Mouse (Mus musculus) embryonic stem cell, embryonic (primary cell): ENCODE data around the gene Chpf.

Experiments
- CTCF ChIA-PET, 4 experiments: fragments of 300-600 bp in 2 of 4; fragments of 350-600 bp in 2 of 4; sonication (Branson Sonifier 250); formaldehyde crosslinking; loops; one replicate each; lab custom pipeline; 2022; ENCODE audit warnings: inconsistent platforms in 2 of 4; lab: Charles Lee
- POLR2A ChIA-PET, 4 experiments: fragments of 300-600 bp in 2 of 4; fragments of 350-600 bp in 2 of 4; sonication (Branson Sonifier 250); formaldehyde crosslinking; loops; one replicate each; lab custom pipeline; 2022; ENCODE audit warnings: antibody characterized with exemption in 4 of 4, inconsistent platforms in 1 of 4; lab: Charles Lee

Chpf gene

DNA sequence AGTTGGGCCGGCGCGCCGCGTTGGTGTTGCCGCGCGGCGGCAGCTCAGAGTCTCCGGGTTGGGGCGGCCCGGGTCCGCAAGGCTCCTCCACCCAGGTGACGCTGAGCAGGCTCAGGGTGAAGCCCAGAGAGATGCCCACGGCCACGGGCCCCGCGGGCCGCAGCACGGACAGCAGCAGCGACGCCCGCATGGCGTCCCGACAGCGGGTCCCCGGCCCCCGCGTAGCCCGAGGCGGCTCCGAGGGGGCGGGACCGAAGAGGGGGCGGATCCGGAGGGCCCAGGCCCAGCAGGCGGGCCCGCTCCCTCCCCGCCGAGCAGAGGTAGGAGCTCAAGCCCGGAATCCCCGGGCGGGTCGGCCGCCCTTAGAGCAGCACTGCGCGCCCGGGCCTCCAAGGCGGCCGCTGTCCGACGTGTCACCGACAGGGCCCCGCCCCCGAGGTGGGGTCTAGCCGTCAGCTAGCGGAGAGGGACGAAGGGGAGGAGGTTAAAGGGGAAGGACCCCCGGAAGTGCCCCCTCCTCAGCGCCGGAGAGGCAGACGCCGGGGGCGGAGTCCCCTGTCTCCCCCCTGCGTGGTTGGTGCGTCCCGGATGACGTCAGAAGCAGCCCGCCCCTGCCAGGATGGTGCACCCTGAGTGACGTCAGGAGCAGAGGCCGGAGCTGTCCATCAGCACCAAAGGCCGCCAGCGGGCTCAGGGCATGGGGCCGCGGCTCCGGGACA is at the start of gene Chpf, which contains the start of gene Tmem198:
Gene Chpf, minus strand, starts transcription at position 392 of the 719 bp plus-strand sequence.
Gene Tmem198, plus strand, starts transcription at position 617 of the 719 bp plus-strand sequence.
- POLR2A ChIA-PET: interaction anchor here in 3 of 4 experiments (0.5 to 5.5 kb wide), 55 partner anchors 9 to 1366 kb away, joined by 3 to 35 read pairs (median 4); partner anchors contain the start of genes Gmppa (in 3 of the 3), Inha (in 3 of the 3), Obsl1 (in 3 of the 3) and Dnpep (in 1 of the 3)
- CTCF ChIA-PET: interaction anchor here (0.5 to 4.7 kb wide), 39 partner anchors 8 to 353 kb away, joined by 3 to 81 read pairs (median 4); partner anchors contain the start of genes Asic4 (in 1 of the 4), Dnpep (in 1 of the 4) and Gmppa (in 1 of the 4)

DNA sequence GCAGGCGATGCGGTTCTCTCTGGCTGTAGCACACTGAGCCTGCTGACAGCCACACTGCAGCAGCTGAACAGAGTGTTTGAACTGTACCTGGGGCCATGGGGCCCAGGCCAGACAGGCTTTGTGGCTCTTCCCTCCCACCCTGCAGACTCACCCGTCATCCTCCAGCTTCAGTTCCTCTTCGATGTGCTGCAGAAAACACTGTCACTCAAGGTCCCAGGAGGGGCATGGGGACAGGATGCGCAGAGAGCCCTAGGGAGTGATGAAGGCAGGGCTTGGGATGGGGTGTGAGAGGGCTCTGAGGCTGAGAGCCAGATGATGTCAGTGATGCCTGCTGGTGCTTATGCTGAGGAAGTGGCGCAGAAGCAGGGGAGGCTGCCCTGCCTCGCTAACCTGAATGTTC is 45.6 kb upstream of the Chpf start:
- CTCF ChIA-PET: interaction anchor here in 1 of 4 experiments (1.8 kb wide), 1 partner anchor 111 kb away, joined by 4 read pairs; no protein-coding TSS in a partner anchor

DNA sequence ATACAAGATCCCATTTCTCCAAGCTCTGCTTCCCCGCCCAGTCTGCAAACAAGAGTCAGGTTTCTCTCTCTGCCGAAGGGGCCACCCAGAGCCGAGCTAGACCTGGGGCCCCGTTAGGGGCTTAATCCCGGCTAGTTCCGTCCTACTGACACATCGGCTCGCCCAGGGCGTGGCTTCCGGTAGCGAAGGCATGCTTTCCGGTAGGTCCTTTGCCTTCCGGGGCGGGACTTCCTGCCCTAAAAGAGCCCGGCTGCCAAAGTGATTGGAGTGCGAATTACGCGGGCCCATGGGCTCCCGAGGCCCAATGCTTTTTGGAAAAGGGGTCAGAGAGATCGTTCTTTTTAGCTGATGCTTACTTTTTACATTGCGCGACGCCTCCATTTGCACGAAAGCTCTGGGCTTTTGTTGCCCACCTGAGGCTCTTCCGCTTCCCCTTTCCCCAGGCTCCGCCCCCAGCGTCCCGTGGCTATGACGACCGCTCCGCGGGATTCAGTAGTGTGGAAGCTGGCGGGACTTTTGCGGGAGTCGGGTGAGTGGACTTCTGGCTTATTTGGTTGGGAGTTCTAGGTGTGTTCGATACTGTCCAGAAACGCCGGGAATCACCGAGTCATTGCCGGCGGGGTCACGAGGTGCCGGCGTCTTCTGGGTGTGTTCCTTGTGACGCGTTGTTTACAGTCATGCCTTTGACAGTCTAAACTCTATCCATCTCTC is 42.4 kb upstream of the Chpf start, which contains the start of gene Stk11ip:
Gene Stk11ip, plus strand, starts transcription at position 209 of the 711 bp plus-strand sequence.
- CTCF ChIA-PET: interaction anchor here in 3 of 4 experiments (1.1 to 1.5 kb wide), 4 partner anchors 15 to 108 kb away, joined by 3 to 4 read pairs (median 3); partner anchors contain the start of gene Obsl1 (in 1 of the 3)

More for the DNA sequence above, 45.6 kb upstream of the Chpf start:
- POLR2A ChIA-PET: interaction anchor here in 2 of 4 experiments (0.5 to 1.5 kb wide), 4 partner anchors 9 to 67 kb away, joined by 3 to 5 read pairs (median 3); partner anchors contain the start of gene Slc4a3 (in 1 of the 2)

DNA sequence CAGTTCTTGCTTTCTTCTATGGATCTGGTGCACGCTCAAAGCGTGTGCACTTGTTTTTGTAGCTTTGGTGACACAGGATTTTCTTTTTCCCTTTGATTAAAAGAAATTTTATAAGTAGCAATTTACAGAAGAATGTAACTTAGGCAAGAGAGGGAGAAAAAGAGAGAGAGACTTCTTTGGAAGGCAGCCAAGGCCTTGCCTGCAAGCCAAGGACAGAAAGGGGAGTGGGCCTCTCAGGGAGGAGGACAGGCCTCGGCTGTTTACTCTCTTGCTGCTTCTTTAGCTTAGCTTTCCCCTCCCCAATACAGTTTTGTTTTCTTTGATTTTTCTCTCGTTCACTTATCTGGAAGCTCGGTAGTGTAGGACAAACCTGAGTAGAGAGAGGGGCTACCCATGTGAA is 40.5 kb upstream of the Chpf start:
- CTCF ChIA-PET: no interaction called here
- POLR2A ChIA-PET: interaction anchor here in 1 of 4 experiments (2.1 kb wide), 1 partner anchor 14 kb away, joined by 9 read pairs; the partner anchor contains the start of genes Inha and Obsl1

More for the DNA sequence above, 42.4 kb upstream of the Chpf start, which contains the start of gene Stk11ip:
- POLR2A ChIA-PET: interaction anchor here (0.6 to 2.1 kb wide), 29 partner anchors 9 to 933 kb away, joined by 3 to 18 read pairs (median 5); partner anchors contain the start of genes Obsl1 (in 2 of the 4), Chpf (in 1 of the 4), Dnpep (in 1 of the 4) and Inha (in 1 of the 4)

DNA sequence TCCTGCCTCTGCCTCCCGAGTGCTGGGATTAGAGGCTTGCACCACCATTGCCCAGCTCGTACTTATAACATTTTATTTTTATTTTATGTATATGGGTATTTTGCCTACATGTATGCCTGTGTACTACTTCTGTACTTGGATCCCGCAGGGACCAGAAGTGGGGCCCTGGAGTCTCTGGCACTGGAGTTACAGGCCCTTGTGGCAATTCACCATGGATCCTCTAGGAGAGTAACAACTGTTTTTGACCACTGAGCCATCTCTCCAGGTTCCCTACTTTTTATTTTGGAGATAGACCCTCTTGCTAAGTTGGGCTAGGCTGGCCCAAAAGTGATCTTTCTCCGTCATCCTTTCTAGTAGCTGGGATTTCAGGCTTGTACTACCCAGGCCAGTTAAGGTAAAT is 39.3 kb upstream of the Chpf start:
- POLR2A ChIA-PET: interaction anchor here in 3 of 4 experiments (0.5 to 2.3 kb wide), 18 partner anchors 9 to 1889 kb away, joined by 3 to 10 read pairs (median 4); partner anchors contain the start of genes Inha (in 3 of the 3), Obsl1 (in 3 of the 3), Chpf (in 1 of the 3) and Slc4a3 (in 1 of the 3)
- CTCF ChIA-PET: interaction anchor here in 3 of 4 experiments (0.6 to 1.0 kb wide), 5 partner anchors 11 to 119 kb away, joined by 3 to 5 read pairs (median 4); no protein-coding TSS in a partner anchor

DNA sequence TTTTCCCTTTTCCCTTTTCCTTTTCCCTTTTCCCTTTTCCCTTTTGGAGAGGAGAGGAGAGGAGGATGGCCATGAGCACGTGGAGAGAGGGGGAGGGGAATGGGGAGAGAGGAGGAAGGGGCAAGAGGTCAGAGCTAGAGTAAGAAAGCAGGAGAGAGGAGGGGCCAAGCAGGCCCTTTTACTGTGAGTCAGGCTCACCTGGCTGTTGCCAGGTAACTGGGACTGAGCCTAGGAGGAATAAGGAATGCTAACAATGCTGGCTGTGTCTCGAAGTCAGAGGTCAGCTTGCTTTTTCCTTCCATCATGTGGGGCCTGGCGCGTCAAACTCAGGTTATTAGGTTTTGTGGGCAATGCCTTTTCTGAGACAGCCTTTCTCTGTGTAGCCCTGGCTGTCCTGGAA is 38.9 kb upstream of the Chpf start:
- CTCF ChIA-PET: interaction anchor here (0.6 to 1.0 kb wide), 8 partner anchors 10 to 180 kb away, joined by 3 to 10 read pairs (median 4); partner anchors contain the start of genes Chpf (in 1 of the 4) and Tmem198 (in 1 of the 4)
- POLR2A ChIA-PET: interaction anchor here in 3 of 4 experiments (0.5 to 2.3 kb wide), 19 partner anchors 9 to 1889 kb away, joined by 3 to 10 read pairs (median 4); partner anchors contain the start of genes Inha (in 3 of the 3), Obsl1 (in 3 of the 3), Chpf (in 1 of the 3) and Slc4a3 (in 1 of the 3)

DNA sequence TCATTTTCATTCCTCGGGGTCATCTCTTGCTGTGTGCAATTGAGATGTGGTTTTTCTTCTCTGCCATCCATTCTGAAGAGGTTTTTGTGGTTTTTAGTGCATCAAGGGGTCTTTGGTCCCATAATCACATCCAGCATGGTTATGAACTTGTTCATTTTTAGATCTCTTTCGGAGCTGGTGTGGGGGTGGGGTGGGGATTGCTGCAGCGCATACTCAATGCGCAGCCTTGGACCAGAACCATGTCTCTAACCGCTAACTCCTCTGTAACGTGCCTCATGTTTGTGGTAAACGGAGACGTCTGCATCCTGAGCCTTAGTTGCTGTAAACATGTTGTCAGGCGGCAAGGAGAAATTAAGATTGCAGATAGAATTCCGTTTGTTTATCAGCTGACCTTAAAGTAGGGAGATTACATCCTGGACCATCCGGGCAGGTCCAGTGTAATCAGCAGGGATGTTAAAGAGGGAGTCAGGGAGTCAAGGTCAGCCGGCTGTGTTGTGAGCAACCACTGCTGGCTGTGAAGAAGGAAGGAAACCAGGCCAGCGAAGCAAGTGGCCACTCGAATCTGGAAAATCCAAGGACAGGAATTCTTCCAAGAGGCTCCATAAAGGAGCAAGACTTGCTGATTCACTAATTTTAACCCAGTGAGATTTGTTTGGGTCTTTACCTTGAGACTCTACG is 37.7 kb upstream of the Chpf start:
- CTCF ChIA-PET: interaction anchor here in 2 of 4 experiments (0.6 to 0.9 kb wide), 2 partner anchors 42 to 72 kb away, joined by 3 to 10 read pairs; no protein-coding TSS in a partner anchor
- POLR2A ChIA-PET: interaction anchor here in 1 of 4 experiments (1.4 to 2.3 kb wide), 3 partner anchors 8 to 29 kb away, joined by 3 to 9 read pairs (median 6); partner anchors contain the start of gene Slc4a3

DNA sequence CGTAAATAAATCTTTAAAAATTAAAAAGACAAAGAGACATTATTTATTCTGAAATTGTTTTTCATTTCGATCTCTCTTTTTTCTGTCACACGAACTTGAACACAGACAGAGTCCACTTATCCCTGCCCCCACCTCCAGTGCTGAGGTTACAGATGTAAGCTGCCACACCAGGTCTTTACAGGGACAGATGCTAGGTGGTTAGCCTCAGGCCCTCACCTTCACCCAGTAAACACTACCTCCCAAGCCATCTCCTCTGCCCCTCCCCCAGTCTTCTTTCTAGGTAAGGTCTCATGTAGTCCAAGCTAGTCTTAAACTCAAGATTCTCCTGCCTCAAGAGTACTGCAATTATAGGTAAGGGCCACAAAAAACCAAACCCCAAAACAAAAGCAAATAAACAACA is 33.4 kb upstream of the Chpf start:
- CTCF ChIA-PET: interaction anchor here (0.6 to 1.5 kb wide), 6 partner anchors 14 to 1924 kb away, joined by 3 read pairs; partner anchors contain the start of gene Slc4a3 (in 1 of the 4)
- POLR2A ChIA-PET: interaction anchor here in 2 of 4 experiments (1.0 to 2.0 kb wide), 4 partner anchors 8 to 33 kb away, joined by 3 to 8 read pairs (median 4); partner anchors contain the start of genes Stk11ip (in 2 of the 2), Chpf (in 1 of the 2) and Tmem198 (in 1 of the 2)

DNA sequence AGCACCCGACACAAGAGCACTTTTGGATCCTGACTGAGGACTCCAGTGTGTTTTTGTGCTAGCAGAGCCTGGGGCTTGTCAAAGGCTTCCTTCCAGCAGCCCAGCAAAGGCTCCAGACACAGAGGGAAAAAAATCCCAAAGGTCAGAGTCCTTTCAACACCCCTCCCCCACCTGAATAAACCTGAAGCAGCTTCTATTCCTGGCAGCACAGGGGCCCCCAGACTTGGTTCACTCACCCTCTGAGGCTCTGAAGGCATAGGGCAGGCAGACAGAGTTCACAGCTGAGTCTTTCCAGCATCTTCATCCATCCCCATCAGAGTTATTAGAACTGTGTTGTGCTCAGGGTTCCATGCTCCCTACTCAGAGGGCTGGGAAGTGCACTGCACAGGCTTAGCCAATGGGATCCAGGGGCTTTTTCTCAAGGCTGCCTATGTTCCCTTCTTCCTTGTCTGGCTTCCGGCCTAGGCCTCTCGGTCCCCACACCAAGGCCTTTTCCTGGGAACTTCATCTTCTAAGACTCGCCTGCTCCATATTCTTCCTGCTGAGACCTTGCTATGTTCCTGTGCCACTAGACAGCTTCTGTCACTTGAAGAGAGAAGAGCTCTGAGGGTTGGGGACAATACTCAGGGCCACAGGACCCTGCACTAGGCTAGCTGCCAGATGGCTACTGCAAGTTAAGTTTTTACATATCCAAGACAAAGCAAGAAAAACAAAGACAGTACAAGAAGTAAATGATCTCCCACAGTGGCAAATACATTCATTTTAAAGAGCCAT is 32.5 kb upstream of the Chpf start:
- POLR2A ChIA-PET: interaction anchor here (0.5 to 2.0 kb wide), 14 partner anchors 8 to 1544 kb away, joined by 3 to 8 read pairs (median 3); partner anchors contain the start of genes Stk11ip (in 3 of the 4), Chpf (in 2 of the 4), Tmem198 (in 2 of the 4) and Gmppa (in 1 of the 4)
- CTCF ChIA-PET: interaction anchor here in 3 of 4 experiments (0.6 to 1.5 kb wide), 7 partner anchors 17 to 1924 kb away, joined by 3 to 6 read pairs (median 3); partner anchors contain the start of gene Slc4a3 (in 1 of the 3)

DNA sequence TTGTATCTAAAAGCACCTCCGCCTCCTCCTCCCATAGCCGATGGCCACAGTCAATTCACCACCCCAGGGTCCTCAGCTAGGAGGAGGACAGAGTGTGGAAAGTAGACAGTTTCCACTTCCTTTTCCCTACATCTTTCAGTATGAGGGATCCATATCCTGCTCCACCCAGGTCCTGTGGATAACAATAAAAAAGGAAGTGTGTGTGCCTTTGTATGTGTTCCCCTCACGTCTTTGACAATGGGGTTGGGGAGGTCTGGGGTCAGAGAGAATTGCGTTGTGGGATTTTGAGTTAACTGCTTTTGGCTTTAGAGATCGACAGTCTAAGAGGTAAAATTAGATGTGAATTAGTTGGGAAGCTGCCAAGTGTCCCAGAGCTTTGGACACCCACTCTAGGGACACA is 31.0 kb upstream of the Chpf start:
- ChIA-PET CTCF (interaction anchor here in 2 of 4 experiments (0.6 to 1.3 kb wide), 3 partner anchors 31 to 1918 kb away, joined by 3 read pairs; partner anchors contain the start of genes Chpf (in 1 of the 2) and Tmem198 (in 1 of the 2)), POLR2A (interaction anchor here in 2 of 4 experiments (0.7 to 2.8 kb wide), 5 partner anchors 11 to 693 kb away, joined by 3 to 11 read pairs (median 3); partner anchors contain the start of genes Chpf (in 1 of the 2), Stk11ip (in 1 of the 2) and Tmem198 (in 1 of the 2))

DNA sequence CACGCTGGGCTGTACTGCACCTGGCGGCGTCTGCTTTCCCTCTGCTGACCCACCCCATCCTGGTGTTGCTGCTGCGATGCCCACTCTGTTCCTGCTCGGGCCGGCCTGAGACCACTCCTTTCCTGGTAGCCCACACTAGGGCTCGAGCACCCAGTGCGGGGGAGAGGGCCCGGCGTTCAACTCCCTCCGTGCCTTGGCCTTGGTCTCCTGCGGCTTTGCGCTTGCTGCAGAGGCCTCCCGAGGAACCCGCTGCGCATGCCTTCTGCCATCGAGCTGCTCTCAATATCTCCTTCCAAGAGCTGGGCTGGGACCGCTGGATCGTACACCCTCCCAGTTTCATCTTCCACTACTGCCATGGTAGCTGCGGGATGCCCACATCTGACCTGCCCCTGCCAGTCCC is 30.5 kb upstream of the Chpf start:
- POLR2A ChIA-PET: interaction anchor here in 2 of 4 experiments (0.9 to 2.8 kb wide), 7 partner anchors 8 to 110 kb away, joined by 3 to 11 read pairs (median 5); partner anchors contain the start of genes Chpf (in 1 of the 2), Stk11ip (in 1 of the 2) and Tmem198 (in 1 of the 2)
- CTCF ChIA-PET: interaction anchor here in 3 of 4 experiments (0.6 to 1.3 kb wide), 3 partner anchors 11 to 1919 kb away, joined by 3 read pairs; no protein-coding TSS in a partner anchor

DNA sequence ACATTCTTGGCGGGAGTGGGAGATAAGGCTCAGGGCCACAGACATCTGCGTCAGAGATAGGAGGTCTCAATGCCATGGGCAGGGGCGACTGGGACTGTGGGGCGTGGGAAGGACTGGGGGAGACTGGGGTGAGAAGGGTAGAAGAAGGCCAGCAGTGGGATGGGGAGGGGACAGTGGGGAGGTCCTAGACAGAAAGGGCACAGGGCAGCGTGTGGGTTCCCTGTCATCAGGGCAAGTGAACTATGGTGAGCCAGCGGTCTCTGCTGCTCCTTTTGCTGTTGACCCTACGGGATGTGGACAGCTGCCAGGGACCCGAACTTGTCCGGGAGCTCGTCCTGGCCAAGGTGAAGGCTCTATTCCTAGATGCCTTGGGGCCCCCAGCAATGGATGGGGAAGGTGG is 27.9 kb upstream of the Chpf start, which contains the start of gene Inha:
Gene Inha, plus strand, starts transcription at position 72 of the 400 bp plus-strand sequence.
- POLR2A ChIA-PET: interaction anchor here (0.5 to 4.6 kb wide), 19 partner anchors 10 to 190 kb away, joined by 3 to 19 read pairs (median 6); partner anchors contain the start of genes Chpf (in 3 of the 4), Tmem198 (in 3 of the 4), Dnpep (in 1 of the 4) and Stk11ip (in 1 of the 4)
- CTCF ChIA-PET: interaction anchor here in 3 of 4 experiments (0.7 to 2.0 kb wide), 7 partner anchors 8 to 52 kb away, joined by 3 to 7 read pairs (median 4); no protein-coding TSS in a partner anchor

DNA sequence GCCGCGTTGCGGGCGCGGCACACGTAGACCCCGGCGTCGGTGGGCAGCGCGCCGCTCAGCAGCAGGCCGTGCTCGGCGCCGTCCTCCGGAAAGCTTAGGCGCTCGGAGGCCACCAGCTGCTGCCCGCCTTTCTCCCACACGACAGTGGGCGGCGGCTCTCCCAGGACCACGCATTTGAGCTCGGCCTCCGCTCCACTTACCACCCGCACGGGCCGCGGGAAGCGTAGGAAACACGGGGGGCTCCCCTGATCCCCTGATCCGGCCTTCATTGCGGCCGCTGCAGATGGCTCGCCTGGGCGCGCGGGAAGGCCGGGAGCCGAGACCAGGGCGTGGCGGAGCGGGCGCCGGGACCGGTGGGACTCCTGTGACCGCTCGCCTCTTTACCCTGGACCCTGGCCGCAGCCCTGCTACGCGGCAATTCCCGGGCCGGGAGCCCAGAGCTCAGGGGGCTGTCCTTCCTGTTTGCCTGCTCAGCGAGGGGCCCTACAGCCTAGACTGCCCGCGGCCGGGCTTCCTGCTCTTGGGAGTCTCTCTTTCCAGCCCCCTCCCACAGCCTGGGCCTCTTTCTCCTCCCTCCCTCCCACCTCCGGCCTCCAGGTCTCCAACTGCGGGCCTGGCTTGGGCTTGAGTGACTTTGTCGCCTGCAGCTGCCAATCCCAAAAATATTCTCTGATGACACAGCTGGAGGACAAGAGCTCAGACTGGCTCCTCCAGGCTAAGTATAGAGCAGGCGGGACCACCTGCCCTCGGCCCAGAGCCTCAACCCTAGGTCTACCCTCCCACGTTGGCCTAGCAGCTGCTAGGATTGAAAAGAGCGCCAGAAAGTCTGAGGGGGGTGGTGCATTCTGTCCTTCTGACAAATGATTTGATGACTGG is 27.1 kb upstream of the Chpf start, which contains the start of gene Obsl1:
Gene Obsl1, minus strand, starts transcription at position 497 of the 876 bp plus-strand sequence.
- POLR2A ChIA-PET: interaction anchor here (0.5 to 4.6 kb wide), 22 partner anchors 9 to 189 kb away, joined by 3 to 19 read pairs (median 6); partner anchors contain the start of genes Chpf (in 3 of the 4), Tmem198 (in 3 of the 4), Stk11ip (in 2 of the 4) and Dnpep (in 1 of the 4)

More for the DNA sequence above, 27.1 kb upstream of the Chpf start, which contains the start of gene Obsl1:
- CTCF ChIA-PET: interaction anchor here (0.6 to 3.8 kb wide), 9 partner anchors 11 to 1458 kb away, joined by 3 to 11 read pairs (median 3); partner anchors contain the start of gene Stk11ip (in 1 of the 4)
